Mouse (Mus musculus): Measurements from ENCODE around the gene Gart. TPM values are rescaled to one million over a fixed set of nuclear protein-coding genes. Genes with fewer than 3 reads are reported as not detected.
"Not testable (repeated sequence)": the region's sequence is repeated elsewhere in the genome, so short reads cannot be mapped to it uniquely, and the experiment has no call there.

Gart gene
- total RNA-seq, 2 experiments from 2014 or later = 60.8 to 63.1 TPM

- no peak for ATAC-seq (replicated peaks; ENCODE audit: low FRiP score, poor library complexity, severe bottlenecking)
These were observed 3.0 kb upstream of the Gart start for GRCm38 (mm10) chr16:91649781-91650180.

- ATAC-seq (replicated peaks; ENCODE audit: low FRiP score, poor library complexity, severe bottlenecking) = no peak
These were observed 2.5 kb upstream of the Gart start for GRCm38 (mm10) chr16:91649246-91649645.

GRCm38 (mm10) chr16:91648220-91648550 lies 1.4 kb upstream of the Gart start:
- peak; percentile 56 for ATAC-seq (replicated peaks; ENCODE audit: low FRiP score, poor library complexity, severe bottlenecking)

GRCm38 (mm10) chr16:91647461-91648219 lies 888 bp upstream of the Gart start, which contains the start of gene Son:
Son (plus strand) TSS chr16:91647506.
- peak; percentile 89 for ATAC-seq (replicated peaks; ENCODE audit: low FRiP score, poor library complexity, severe bottlenecking)

- no peak for ATAC-seq (replicated peaks; ENCODE audit: low FRiP score, poor library complexity, severe bottlenecking)
These were observed 653 bp downstream of the Gart start for GRCm38 (mm10) chr16:91645995-91646602.

- ATAC-seq (replicated peaks; ENCODE audit: low FRiP score, poor library complexity, severe bottlenecking) = not testable (repeated sequence)
These were observed 1.3 kb downstream of the Gart start for GRCm38 (mm10) chr16:91645420-91645819.

GRCm38 (mm10) chr16:91644901-91645300 lies 1.9 kb downstream of the Gart start:
- no peak for ATAC-seq (replicated peaks; ENCODE audit: low FRiP score, poor library complexity, severe bottlenecking)

GRCm38 (mm10) chr16:91640171-91640570 lies 6.6 kb downstream of the Gart start:
- no peak for ATAC-seq (replicated peaks; ENCODE audit: low FRiP score, poor library complexity, severe bottlenecking)

GRCm38 (mm10) chr16:91639636-91640035 lies 7.1 kb downstream of the Gart start:
- ATAC-seq (replicated peaks; ENCODE audit: low FRiP score, poor library complexity, severe bottlenecking) = no peak

GRCm38 (mm10) chr16:91639161-91639560 lies 7.6 kb downstream of the Gart start:
- no peak for ATAC-seq (replicated peaks; ENCODE audit: low FRiP score, poor library complexity, severe bottlenecking)

GRCm38 (mm10) chr16:91633641-91634040 lies 13.1 kb downstream of the Gart start:
- no peak for ATAC-seq (replicated peaks; ENCODE audit: low FRiP score, poor library complexity, severe bottlenecking)

- no peak for ATAC-seq (replicated peaks; ENCODE audit: low FRiP score, poor library complexity, severe bottlenecking)
These were observed 13.8 kb downstream of the Gart start for GRCm38 (mm10) chr16:91632940-91633339.

- ATAC-seq (replicated peaks; ENCODE audit: low FRiP score, poor library complexity, severe bottlenecking) = no peak
These were observed 14.3 kb downstream of the Gart start for GRCm38 (mm10) chr16:91632439-91632838.

- ATAC-seq (replicated peaks; ENCODE audit: low FRiP score, poor library complexity, severe bottlenecking) = no peak
These were observed 16.2 kb downstream of the Gart start for GRCm38 (mm10) chr16:91630584-91630983.

- no peak for ATAC-seq (replicated peaks; ENCODE audit: low FRiP score, poor library complexity, severe bottlenecking)
These were observed 17.0 kb downstream of the Gart start for GRCm38 (mm10) chr16:91629749-91630148.

- ATAC-seq (replicated peaks; ENCODE audit: low FRiP score, poor library complexity, severe bottlenecking) = no peak
These were observed 18.1 kb downstream of the Gart start for GRCm38 (mm10) chr16:91628673-91629072.

GRCm38 (mm10) chr16:91627831-91628230 lies 18.9 kb downstream of the Gart start:
- ATAC-seq (replicated peaks; ENCODE audit: low FRiP score, poor library complexity, severe bottlenecking) = no peak

- ATAC-seq (replicated peaks; ENCODE audit: low FRiP score, poor library complexity, severe bottlenecking) = no peak
These were observed 23.7 kb downstream of the Gart start for GRCm38 (mm10) chr16:91623074-91623473.

GRCm38 (mm10) chr16:91620991-91621390 lies 25.8 kb downstream of the Gart start:
- ATAC-seq (replicated peaks; ENCODE audit: low FRiP score, poor library complexity, severe bottlenecking) = no peak

- no peak for ATAC-seq (replicated peaks; ENCODE audit: low FRiP score, poor library complexity, severe bottlenecking)
These were observed 26.6 kb downstream of the Gart start for GRCm38 (mm10) chr16:91620185-91620584.

All from erythroid progenitor cell, adult 5-6 weeks (primary cell).